Mouse (Mus musculus) G1E-ER4 (cell line): ENCODE data around the gene Aldh16a1. TPM values are rescaled to one million over a fixed set of nuclear protein-coding genes. Genes with fewer than 3 reads are reported as not detected.

Source experiments
- GATA1 ChIP-seq: IDR thresholded peaks from one replicate; pipeline ENCODE4 v1.8.0; 2012; ENCODE audit warnings: low read length, inconsistent platforms
- polyA plus RNA-seq: library from polyadenylated mRNA; stranded (reverse); fragments of >175 nt; gene quantifications from 2 replicates; pipeline ENCODE4 v1.2.3, GENCODE M21; 2012

Gene Aldh16a1
- polyA plus RNA-seq, 1 experiment: 150 TPM

GRCm38 (mm10) chr7:45133446-45134159 lies 20.8 kb downstream of the Aldh16a1 start:
- no peak for TF ChIP-seq GATA1

GRCm38 (mm10) chr7:45131850-45132249 lies 22.5 kb downstream of the Aldh16a1 start:
- TF ChIP-seq GATA1: no peak

DNA sequence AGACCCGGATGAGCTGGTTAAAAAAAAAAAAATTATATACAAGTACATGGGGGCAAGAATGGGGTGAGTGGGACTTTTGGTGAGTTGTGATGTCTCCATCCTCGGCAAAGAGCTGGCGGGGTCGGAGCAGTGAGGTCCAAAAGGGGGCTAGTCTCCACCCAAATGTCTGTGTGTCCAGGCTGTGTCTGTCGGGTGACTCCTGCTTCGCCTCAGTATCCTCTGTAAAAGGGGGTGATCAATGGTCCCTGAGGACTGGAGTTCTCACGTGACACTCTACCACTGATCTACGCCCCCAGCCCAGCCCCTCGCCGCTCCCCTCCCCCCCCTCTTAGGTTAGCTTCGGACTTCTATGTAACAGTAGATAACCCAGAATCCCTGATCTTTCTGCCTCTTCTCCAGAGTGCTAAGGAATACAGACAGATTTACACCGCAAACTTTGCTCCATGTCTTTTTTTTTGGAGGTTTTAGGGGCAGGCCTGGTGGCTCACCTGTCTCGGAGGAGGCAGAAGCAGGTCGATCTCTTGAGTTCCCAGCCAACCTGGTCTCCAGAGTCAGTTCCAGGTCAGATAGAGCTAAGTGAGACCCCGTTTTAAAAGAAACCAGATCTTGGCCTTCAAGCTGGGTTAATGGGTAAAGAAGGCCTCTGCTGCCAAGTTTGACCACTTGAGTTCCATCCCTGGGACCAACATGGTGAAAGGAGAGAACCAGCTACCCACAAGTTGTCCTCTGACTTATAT lies 24.4 kb downstream of the Aldh16a1 start:
- TF ChIP-seq GATA1: no peak

- no peak for TF ChIP-seq GATA1
Measured at GRCm38 (mm10) chr7:45129318-45129717, 25.1 kb downstream of the Aldh16a1 start.

- no peak for TF ChIP-seq GATA1
Measured at GRCm38 (mm10) chr7:45128624-45129246, 25.6 kb downstream of the Aldh16a1 start, which contains the start of gene Rpl13a. Gene Rpl13a, minus strand, starts transcription at chr7:45128761.

DNA sequence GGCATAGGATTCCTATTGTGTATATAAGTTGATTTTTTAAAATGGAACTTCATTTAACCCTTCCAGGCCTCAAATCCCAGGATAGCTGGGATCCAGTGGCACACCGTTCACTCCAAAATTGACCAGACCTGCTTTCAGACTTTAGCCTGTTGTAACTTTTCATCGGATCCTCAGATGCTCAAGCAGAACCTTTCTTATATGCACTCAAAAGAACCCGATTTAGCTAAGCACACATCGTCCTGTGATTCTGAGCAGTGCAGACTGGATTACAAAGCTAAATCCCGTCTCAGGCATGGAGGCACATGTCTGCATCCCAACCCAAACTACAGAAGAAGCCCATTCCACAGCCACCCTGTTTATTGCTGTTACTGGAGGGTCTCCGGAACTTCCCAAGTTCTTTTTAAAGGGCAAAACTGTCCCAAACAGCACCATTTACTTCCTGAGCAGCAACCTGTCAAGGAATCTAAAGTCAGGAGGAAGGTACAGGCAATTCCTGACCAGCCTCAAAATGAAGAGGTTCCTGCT lies 26.6 kb downstream of the Aldh16a1 start:
- no peak for TF ChIP-seq GATA1

- no peak for TF ChIP-seq GATA1
Measured at GRCm38 (mm10) chr7:45126844-45127699, 27.3 kb downstream of the Aldh16a1 start.

DNA sequence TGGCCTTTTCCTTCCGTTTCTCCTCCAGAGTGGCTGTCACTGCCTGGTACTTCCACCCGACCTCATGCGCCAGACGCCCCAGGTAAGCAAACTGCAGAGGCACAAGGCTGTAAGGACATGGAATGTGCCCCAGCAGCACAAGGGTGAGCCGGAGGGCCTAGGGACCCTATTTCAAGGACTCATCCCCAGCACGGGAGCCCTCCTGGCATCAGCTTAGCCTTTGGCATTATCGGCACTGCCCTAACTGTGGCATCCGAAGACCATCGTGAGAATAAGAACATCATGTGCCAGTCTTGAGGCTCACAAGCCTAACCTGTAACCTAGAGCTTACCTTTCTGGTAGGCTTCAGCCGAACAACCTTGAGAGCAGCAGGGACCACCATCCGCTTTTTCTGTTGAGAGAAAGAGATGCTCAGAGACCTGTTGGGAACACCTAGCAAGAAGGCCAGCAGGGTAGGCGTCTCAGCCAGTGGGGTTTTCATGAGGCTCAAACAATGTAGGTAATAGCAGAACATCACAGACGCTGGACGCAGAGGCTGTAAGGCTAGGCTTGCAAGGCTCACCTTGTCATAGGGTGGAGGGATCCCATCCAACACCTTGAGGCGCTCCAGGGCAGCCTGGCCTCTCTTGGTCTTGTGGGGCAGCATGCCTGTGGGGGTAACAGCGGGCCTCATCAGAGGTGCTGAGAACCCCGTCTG lies 28.1 kb downstream of the Aldh16a1 start:
- no peak for TF ChIP-seq GATA1

- TF ChIP-seq GATA1: no peak
Measured at GRCm38 (mm10) chr7:45125144-45125600, 29.2 kb downstream of the Aldh16a1 start.

GRCm38 (mm10) chr7:45124224-45125143 lies 29.9 kb downstream of the Aldh16a1 start, which contains the start of gene Rps11:
Gene Rps11, minus strand, starts transcription at chr7:45124439.
- no peak for TF ChIP-seq GATA1

GRCm38 (mm10) chr7:45123186-45123570 lies 31.2 kb downstream of the Aldh16a1 start:
- TF ChIP-seq GATA1: no peak

- TF ChIP-seq GATA1: no peak
Measured at GRCm38 (mm10) chr7:45122561-45123185, 31.7 kb downstream of the Aldh16a1 start.

DNA sequence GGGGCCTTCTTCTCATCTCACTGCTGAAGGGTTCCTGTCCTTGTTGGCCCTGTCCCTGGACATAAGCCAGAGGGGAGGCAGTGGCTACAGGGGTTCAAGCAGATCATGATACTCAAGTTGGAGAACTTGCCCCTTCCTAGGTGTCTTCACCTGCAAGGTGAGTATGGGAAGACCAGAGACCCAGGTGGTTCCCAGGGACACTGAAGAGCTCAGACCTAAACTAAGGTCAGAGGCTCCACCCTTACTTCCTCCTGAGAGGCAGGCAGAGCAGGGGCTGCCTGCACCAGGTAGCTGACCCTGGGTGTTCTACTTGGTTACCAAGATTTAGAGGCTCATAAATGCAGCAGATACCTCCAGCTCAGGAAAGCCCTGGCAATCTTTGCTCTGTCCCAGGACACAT lies 32.4 kb downstream of the Aldh16a1 start:
- TF ChIP-seq GATA1: no peak
